Mouse (Mus musculus) urinary bladder, postnatal 0 days (tissue): ENCODE data around the gene Prrg2. TPM values are rescaled to one million over a fixed set of nuclear protein-coding genes. Genes with fewer than 3 reads are reported as not detected.

Experiments used
- microRNA-seq: library from miRNA; unstranded; fragments of <30 nt; microRNA quantifications from one replicate; pipeline ENCODE4, GENCODE M21; 2016
- polyA plus RNA-seq: library from polyadenylated mRNA; unstranded; fragments of >200 nt; fragmentation: Nextera tagmentation; extraction: Ambion mirVana; gene quantifications from 2 replicates; pipeline ENCODE4 v1.2.1, GENCODE M21; 2015

The Prrg2 gene
- polyA plus RNA-seq: 22.6 and 23.4 TPM in 2 replicates

DNA sequence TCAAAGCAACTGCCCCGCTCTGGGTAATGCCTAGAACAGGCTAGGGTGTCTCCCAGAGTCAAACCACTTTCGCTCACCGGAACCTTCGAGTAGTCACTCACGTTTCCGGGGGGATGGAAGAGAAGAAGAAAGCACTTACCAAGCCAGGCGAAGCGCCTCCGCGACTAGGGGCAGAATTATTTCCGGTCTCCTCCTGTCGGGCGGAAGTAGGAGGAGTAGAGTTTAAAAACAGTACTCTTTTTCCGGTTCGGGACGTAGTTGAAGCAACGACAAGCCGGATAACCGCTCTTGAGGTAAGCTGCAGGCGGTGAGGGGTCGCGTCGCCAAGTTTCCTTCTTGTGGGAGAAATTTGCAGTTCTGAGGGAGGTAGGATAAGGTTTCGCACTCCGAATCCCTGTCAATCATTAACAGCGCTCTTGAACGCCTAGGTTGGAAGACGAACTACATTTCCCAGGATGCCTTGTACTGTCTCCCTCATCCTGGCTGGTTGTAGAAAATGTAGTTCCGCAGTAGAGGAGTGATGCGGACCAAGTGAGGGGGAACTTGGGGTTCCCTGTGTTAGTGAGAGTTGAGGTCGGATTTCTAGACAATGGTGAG, at the start of gene Prrg2, which contains the start of gene Nosip:
TSS of gene Prrg2 (minus strand) at position 439 of the 597 bp plus-strand sequence.
TSS of gene Nosip (plus strand) at position 191 of the 597 bp plus-strand sequence.

DNA sequence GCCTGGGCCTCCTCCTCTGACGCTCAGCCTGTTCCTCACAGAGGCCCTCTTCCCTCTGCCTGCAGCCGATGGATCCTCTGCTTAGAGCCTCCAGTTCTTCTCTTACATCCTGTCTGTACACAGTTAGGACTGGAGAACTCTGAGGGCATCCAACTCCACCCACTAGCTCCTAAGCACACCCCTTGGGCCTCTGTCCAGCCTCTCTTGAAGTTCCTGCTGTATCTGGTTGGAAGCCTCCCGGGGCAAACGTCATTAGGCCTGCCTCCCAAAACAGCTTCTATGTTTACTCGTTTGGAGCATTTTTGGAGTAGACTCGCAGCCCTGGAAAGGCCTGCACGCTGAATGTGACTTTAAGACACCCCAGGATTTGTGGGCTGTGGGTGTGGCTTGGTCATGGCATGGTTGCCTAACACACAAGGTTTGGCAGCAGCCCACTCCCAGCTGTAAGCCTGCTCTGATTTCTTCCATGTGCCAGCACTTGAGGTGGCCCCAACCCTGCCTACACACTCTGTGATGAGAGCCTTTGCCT, 41.2 kb upstream of the Prrg2 start, which contains the start of gene Fcgrt:
TSS of gene Fcgrt (minus strand) at position 200 of the 529 bp plus-strand sequence.

DNA sequence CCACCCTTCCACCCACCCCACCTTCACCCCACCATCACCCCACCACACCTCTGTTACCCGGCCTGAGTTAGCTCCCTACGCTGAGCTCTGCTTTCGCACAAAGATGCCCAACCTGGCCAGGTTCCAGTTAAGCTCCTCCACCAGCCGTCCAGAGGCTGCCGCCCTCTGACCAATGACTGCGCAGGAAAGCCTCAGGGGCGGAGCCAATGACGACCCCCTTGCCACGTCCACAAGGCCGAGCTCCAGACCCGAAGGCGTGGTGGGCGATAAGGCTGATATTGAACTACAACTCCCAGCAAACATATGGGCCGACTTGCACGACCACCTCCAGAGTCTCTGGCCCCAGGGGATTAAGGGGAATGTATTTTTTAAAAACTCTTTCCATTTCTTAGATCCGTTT, 29.6 kb upstream of the Prrg2 start, which contains the start of gene Rcn3:
TSS of gene Rcn3 (minus strand) at position 174 of the 400 bp plus-strand sequence.

DNA sequence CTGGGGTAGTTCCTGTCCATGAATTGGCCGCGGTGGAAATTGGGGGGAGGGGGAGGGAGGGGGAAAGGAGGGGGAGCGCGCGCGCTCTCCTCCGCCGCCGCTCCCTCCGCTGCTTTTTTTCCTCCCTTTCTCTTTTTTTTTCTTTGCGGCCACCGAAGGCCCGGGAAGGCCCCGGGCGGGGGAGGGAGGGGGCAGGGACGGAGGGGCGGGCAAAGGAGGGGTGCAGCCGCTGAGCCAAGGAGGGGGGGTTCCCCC, 9.7 kb downstream of the Prrg2 start, which contains the start of gene Prr12:
TSS of gene Prr12 (minus strand) at position 20 of the 255 bp plus-strand sequence.

DNA sequence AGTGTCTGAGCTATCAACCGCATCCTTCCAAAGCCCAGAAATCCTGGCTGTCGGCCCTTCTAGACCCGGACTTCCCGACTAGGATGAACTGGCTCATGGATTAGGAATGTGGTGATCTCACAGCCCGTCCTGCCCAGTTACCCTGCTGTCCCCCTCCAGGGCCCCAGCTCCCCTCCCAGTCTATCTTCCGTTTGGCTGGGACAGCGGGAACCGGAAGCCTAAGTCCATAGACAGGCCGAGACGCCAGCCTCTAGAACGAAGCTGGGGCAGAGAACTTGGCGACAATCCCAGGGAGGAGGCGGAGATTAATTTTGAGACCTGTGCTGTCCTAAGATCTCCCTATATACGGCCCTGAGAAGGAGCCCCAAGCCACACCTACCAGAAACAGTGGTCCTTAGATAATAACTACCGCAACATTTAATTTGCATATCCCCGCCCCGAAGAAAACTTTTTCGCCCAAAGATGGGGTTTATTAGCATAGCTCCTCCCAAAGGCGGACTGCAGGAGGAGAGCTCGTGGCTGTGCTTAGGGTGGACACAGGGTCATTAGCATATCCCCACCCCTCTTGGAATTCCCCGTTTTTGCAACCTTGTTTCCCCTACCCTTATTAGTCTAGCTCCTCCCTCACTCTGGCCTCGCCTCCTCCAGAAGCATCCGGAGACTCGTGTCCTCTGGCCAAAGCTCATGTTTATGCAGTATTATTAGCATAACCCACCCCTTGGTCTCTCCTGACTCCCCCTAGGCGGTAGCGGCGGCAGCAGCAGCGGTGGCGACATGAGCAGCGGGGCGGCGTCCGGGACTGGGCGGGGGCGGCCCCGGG, 45.0 kb downstream of the Prrg2 start, which contains the start of gene Rras:
TSS of gene Rras (plus strand) at position 720 of the 820 bp plus-strand sequence.

DNA sequence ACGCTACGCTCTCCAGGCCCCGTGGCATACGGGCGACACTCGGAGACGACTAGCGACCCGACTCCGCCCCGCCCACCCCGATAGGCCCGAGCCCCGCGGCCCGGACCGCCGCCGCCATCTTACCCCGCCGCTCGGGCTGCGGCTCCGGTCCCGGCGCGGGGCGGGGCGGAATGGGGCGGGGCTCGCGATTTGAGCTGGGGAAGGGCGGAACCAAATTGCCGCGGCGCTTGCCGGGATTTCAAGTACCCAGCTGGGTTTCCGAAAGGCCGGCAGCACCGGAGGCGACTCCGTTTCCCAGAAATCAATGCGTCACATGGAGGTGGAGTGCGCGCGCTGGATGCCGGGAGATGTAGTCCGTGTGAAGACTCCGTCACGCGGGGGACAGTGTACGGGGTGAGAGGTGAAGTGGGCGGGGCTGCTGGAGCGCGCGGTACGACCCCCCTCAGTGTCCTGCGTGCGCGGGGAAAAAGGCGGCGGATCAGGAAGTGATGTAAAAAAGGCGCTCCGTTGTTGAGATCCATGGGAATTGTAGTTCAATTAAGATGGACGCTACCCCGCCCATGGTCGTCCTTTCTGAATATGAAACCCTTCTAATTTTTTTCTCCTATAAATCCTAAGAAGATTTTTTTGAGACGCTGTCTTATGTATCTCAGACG, 46.4 kb downstream of the Prrg2 start, which contains the start of gene Scaf1:
TSS of gene Scaf1 (minus strand) at position 407 of the 656 bp plus-strand sequence.

Small RNAs within 50 kb of the gene (microRNA-seq; reads per million reads assigned to microRNA genes)
- gene Mir7054: 1.2 reads per million

Other genes starting within 250 kb of the Prrg2 start
- gene Nup62, start 246.6 kb downstream of the Prrg2 start, polyA plus RNA-seq: 40.2 and 44.4 TPM in 2 replicates
- gene Il4i1, start 246.3 kb downstream of the Prrg2 start, polyA plus RNA-seq: 0.51 and 0.73 TPM in 2 replicates
- 6.1 and 8.3 TPM in 2 replicates for gene Atf5, start 246.0 kb downstream of the Prrg2 start, polyA plus RNA-seq
- 89.9 and 95.2 TPM in 2 replicates for gene Akt1s1, start 213.7 kb downstream of the Prrg2 start, polyA plus RNA-seq
- gene Tbc1d17, start 213.6 kb downstream of the Prrg2 start, polyA plus RNA-seq: 40.6 and 43.1 TPM in 2 replicates
- 23.5 and 32.3 TPM in 2 replicates for gene Pnkp, start 205.5 kb downstream of the Prrg2 start, polyA plus RNA-seq
- 204 and 244 TPM in 2 replicates for gene Ptov1, start 192.9 kb downstream of the Prrg2 start, polyA plus RNA-seq
- gene Med25, start 170.0 kb downstream of the Prrg2 start, polyA plus RNA-seq: 56.3 and 58.9 TPM in 2 replicates
- 27.5 and 29.3 TPM in 2 replicates for gene Fuz, start 166.6 kb downstream of the Prrg2 start, polyA plus RNA-seq
- 32.3 and 40.8 TPM in 2 replicates for gene Ap2a1, start 133.2 kb downstream of the Prrg2 start, polyA plus RNA-seq
- 0.23 and 0.39 TPM in 2 replicates for gene Tsks, start 119.5 kb downstream of the Prrg2 start, polyA plus RNA-seq
- 10.1 and 10.3 TPM in 2 replicates for gene Cpt1c, start 87.8 kb downstream of the Prrg2 start, polyA plus RNA-seq
- gene Prmt1, start 76.1 kb downstream of the Prrg2 start, polyA plus RNA-seq: 237 and 244 TPM in 2 replicates
- gene Irf3, start 65.0 kb downstream of the Prrg2 start, polyA plus RNA-seq: 52.3 and 56.8 TPM in 2 replicates
- gene Bcl2l12, start 64.0 kb downstream of the Prrg2 start, polyA plus RNA-seq: 31.9 and 33.3 TPM in 2 replicates
- 22.9 and 24.6 TPM in 2 replicates for gene Scaf1, start 46.3 kb downstream of the Prrg2 start, polyA plus RNA-seq
- gene Rras, start 44.7 kb downstream of the Prrg2 start, polyA plus RNA-seq: 342 and 359 TPM in 2 replicates
- gene Prr12, start 9.8 kb downstream of the Prrg2 start, polyA plus RNA-seq: 4.3 and 5.6 TPM in 2 replicates
- 33.7 and 38.6 TPM in 2 replicates for gene Nosip, start 248 bp downstream of the Prrg2 start, polyA plus RNA-seq
- gene Rcn3, start 29.5 kb upstream of the Prrg2 start, polyA plus RNA-seq: 345 and 360 TPM in 2 replicates
- gene Fcgrt, start 41.2 kb upstream of the Prrg2 start, polyA plus RNA-seq: 134 and 152 TPM in 2 replicates
- 1,079 and 1,156 TPM in 2 replicates for gene Rps11, start 61.8 kb upstream of the Prrg2 start, polyA plus RNA-seq
- gene Rpl13a, start 66.1 kb upstream of the Prrg2 start, polyA plus RNA-seq: 1,221 and 1,252 TPM in 2 replicates
- 0.22 and 0.60 TPM in 2 replicates for gene Gm45713, start 73.6 kb upstream of the Prrg2 start, polyA plus RNA-seq
- gene Flt3l, start 73.8 kb upstream of the Prrg2 start, polyA plus RNA-seq: 3.5 and 4.9 TPM in 2 replicates
- 52.0 and 54.3 TPM in 2 replicates for gene Pih1d1, start 91.6 kb upstream of the Prrg2 start, polyA plus RNA-seq
- 19.3 and 21.1 TPM in 2 replicates for gene Aldh16a1, start 91.9 kb upstream of the Prrg2 start, polyA plus RNA-seq
- gene Slc17a7, start 101.3 kb upstream of the Prrg2 start, polyA plus RNA-seq: 0.08 TPM in 1 of 2 replicates, not detected in the other
- not detected in 2 replicates for gene Gfy, start 116.9 kb upstream of the Prrg2 start, polyA plus RNA-seq
- not detected in 2 replicates for gene Pth2, start 118.3 kb upstream of the Prrg2 start, polyA plus RNA-seq
- 0.26 and 0.35 TPM in 2 replicates for gene Ccdc155, start 142.2 kb upstream of the Prrg2 start, polyA plus RNA-seq
- gene Dkkl1, start 149.5 kb upstream of the Prrg2 start, polyA plus RNA-seq: 13.9 and 16.5 TPM in 2 replicates
- gene Tead2, start 153.1 kb upstream of the Prrg2 start, polyA plus RNA-seq: 39.4 and 41.4 TPM in 2 replicates
- gene Cd37, start 176.4 kb upstream of the Prrg2 start, polyA plus RNA-seq: 4.2 and 18.7 TPM in 2 replicates
- gene Slc6a16, start 178.4 kb upstream of the Prrg2 start, polyA plus RNA-seq: not detected in 2 replicates
- not detected in 2 replicates for gene Slc6a21, start 214.8 kb upstream of the Prrg2 start, polyA plus RNA-seq